Mouse (Mus musculus): Measurements from ENCODE around the gene Olfr1445.

Gene Olfr1445

GRCm38 (mm10) chr19:12883555-12883954, at the start of gene Olfr1445:
Gene Olfr1445 (plus strand): TSS chr19:12883855.
- no peak for DNase-seq (ENCODE audit: low spot score)

DNA sequence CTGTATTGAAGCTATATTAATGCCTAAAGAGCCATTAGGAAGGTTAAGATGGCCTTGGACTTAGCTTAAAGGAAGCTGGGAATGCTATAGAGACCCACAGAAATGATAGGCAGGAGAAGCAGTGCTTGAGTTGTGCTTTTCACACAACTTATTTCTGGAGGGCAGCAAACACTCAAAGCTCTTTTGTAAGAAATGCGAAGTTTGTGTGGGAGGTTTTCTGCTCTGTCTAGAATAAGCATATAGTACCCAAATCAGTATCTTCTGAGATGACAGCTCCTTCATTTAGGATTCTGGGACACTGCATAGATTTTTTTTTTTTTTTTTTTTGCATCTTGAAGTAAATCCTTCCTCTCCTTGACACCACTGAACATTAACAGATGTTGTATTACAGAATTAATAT, 45.1 kb upstream of the Olfr1445 start:
- DNase-seq (ENCODE audit: low spot score): no peak

DNA sequence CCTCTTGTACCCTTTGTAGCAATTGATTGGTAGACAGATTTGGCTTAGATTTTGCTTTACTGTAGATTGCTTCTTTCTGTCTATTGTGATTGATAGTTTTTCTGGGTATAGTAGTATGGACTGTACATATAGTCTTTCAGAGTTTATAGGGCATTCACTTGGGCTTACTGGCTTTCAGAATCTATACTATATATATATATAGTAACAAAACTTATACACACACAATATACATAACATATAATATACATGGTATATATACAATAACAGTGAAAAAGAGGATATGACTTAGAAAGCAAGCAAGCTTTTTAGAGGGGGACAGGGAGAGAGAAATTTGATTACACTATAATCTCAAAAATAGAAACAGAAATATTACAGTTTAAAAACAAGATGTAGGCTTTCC, 37.3 kb upstream of the Olfr1445 start, which contains the start of gene Gm5244:
Gene Gm5244 (plus strand): TSS at position 301 of the 400 bp plus-strand sequence.
- no peak for DNase-seq (ENCODE audit: low spot score)

DNA sequence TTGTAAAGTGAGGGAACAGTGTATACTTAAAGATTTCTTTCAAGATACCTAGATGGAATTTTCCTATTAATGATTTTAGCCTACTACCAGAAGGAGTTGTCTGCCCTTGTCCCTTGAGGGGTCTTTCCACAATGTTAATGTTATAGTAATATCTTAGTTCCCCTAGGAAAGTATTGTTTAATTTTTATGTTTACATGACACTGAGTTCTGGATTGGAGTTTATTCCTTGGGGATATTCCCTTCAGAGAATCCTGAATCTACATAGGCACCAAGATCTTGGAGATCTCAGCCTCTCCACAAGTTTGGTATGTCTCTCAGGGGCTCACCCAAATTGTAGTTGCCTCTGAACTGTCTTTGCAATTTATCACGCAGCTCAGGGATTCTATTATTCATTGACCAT, 26.7 kb upstream of the Olfr1445 start, which contains the start of gene Olfr1444:
Gene Olfr1444 (plus strand): TSS at position 301 of the 400 bp plus-strand sequence.
- no peak for DNase-seq (ENCODE audit: low spot score)

- DNase-seq (ENCODE audit: low spot score): no peak
These were observed 9.8 kb downstream of the Olfr1445 start, which contains the start of gene Olfr1446 for GRCm38 (mm10) chr19:12893424-12893823. Gene Olfr1446 (minus strand): TSS chr19:12893524.

DNA sequence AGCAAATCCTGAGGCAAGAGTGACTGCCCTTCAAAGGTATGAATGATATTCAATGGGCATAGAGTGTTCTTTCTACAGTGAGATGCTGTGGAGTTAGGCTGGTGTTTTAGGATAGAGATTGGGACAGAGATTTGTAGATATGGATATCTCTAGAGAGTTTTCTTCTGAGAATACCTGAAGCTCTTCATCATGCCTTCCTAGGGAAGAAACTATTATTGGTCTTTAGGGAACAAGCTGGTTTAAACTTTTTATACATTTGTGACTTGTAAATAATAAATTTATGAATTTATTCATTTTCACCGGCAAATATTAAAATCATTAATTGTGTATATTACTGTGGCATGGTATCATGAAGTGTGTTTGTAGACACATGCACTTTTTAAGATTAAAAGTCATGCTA, 20.0 kb downstream of the Olfr1445 start, which contains the start of gene Olfr1447:
Gene Olfr1447 (minus strand): TSS at position 101 of the 400 bp plus-strand sequence.
- no peak for DNase-seq (ENCODE audit: low spot score)

- DNase-seq (ENCODE audit: low spot score): no peak
These were observed 40.7 kb downstream of the Olfr1445 start, which contains the start of gene Olfr1448 for GRCm38 (mm10) chr19:12924319-12924718. Gene Olfr1448 (minus strand): TSS chr19:12924419.

DNA sequence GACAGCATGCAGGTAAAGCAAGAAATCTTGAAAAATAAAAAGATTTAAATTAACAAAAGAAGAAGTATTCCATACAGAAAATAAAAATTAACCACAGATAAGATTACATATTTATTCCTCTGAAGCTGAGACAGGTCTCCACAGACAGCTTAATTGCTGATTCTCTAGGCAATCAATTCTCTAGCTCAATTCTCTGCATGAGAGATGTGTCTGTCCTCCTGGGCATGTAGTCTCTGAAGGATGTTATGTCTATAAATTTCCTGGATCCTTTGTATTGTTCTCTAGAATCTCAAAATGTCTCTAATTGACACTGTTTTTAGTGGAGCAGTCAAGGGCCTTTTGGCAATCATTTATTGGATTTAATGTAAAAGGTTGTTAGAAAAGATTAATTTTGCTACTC, 46.9 kb downstream of the Olfr1445 start, which contains the start of gene Olfr1449:
Gene Olfr1449 (plus strand): TSS at position 301 of the 400 bp plus-strand sequence.
- DNase-seq (ENCODE audit: low spot score): no peak
